Mouse (Mus musculus) telencephalon, adult 2 months (tissue): Measurements from ENCODE around the gene Kcnk2.

Experiments used
- DNase-seq: peaks from one replicate; pipeline ENCODE4 v3.0.0-alpha.2; 2011; ENCODE audit warnings: low read depth, low spot score

The Kcnk2 gene

DNA sequence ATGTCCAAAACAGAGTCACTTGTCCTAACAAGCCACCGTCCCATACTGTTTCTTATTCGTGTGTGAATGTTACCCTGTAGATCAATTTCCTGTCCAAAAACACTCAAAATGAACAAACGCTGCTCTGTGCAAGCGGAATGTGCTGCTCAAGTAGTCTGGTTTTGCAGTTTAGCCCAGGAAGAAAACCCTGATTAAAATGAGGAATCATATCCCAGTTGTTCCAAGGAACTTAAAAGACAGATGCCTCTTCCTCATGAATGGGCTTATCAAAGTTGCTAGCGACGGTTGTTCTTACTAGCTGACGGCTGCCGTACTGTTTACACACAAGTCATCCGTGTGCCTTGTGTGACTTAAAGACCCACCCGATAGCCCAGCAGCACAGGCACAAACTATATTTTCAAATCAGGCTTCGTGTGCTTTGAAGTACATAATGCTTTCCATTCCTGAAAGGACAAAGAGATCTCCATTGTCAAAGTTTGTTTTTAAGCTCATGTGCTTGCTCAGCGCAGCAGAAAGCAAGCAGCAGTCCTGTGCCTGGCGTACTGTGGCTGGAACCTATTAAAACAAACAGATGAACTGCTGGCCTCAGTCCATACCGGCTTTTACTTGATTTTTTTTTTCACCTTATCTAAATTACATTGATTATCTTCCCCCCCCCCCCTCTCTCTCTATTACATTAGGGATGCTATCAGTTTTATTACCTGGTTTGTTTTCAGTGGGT lies at the start of gene Kcnk2:
Kcnk2 (minus strand) TSS at position 51 of the 721 bp plus-strand sequence.
- no peak for DNase-seq

DNA sequence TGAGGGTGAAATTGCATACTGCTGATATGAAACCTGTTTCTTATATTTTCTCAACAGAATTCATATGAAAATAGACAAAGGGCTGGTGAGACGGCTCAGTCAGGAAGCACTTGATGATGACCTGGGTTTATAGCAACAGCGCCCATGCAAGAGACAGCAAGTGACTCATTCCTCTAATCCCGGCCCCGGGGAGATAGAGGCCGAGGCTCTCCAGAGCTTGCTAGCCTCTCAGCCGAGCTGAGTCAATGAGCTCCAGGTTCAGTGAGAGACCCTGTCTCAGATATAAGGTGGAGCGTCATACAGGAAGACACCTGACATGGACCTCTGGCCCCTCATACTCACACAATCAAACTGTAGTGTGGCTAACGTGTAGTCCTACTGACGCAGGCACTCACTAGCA lies 38.7 kb upstream of the Kcnk2 start:
- no peak for DNase-seq

DNA sequence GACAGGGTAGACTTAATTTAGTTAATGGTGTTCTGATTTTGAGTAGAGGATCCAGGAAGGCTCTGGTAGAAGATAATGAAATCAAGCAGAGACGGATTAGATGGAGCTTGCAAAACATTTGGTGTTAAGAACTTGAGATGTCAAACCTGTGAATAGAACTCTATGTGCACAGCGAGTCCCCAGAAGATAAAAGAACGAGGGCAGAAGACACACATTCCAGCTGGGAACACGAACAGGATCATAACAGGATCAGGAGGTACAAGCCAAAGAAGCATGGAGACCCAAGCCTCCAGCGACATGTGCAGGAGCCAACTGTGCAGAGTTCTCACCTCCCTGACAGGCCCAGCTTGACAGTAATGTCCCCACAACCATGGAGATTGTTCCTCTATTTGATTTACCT lies 35.1 kb upstream of the Kcnk2 start:
- DNase-seq, result no peak

DNA sequence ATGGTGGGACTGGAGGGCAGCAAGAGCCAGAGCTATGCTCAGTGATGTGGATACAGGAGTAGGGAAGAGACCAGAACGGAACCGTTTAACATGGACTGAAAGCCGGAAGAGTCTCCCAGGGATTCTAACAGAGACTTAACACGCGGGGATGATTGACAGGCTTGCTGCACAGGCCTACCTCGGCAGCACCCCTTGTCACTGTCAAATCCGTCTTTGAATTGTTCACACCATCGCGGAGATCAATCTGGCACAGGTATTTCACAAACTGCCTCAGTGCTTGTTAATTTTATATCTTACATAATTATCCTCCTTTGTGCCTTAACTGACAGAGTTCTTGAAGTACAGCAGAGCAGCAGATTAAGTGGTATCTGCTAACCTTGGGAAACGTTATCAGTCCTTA lies 33.4 kb upstream of the Kcnk2 start:
- DNase-seq, result no peak

DNA sequence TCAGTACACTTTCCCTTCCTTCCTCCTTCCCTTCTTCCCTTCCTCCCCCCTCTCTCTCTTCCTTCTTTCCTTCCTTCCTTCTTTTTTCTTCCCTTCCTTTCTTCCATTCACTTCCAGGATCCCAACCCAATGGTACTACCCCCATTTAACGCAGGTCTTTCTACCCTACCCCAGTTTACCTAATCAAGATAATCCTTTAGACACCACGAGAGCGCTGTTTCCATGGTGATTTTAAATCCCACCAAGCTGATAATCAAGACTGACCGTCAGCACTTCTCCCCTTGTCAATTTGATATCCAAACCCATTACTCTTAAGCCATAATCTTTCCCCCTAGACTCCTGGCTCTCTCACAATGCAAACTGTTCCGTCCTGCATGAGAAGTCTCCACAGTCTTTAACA lies 29.4 kb upstream of the Kcnk2 start:
- DNase-seq, result no peak

DNA sequence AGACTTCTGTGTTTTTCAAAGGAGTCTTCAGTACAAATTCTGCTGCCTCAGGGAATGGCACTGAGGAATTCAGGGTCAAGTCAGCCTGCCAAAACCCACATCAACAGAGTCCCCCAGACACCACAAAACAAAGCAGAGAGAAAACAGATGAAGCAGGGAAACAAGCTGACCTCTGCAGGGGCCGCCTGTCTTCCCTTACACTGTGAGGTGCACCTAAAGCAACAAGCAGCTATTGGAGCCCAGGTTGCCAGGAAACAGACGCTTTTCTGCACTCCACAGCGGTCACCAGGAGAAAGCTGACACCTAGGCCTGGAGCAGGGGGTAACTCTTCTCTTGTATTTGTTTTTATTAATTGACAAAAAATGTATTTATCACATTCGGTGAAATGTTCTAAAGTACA lies 28.5 kb upstream of the Kcnk2 start:
- DNase-seq, result no peak

DNA sequence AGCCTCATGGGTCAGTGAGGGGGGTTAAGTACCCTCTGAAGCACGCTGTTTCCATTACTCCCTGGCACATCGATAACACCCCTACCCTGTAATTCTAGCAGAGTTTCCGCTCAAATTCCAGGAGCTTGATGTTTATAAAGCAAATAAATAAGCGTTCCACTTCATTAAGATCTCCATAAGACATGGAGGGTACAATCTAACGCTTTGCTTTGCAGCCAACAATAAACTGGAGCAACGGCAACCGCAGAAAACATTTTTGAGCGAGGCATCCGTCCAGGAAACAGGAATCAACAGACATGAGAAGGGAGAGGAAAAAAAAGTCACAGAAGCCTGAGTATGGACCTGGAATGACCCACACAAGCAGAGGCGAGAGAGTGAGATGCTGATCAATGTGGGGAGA lies 27.5 kb upstream of the Kcnk2 start:
- no peak for DNase-seq

DNA sequence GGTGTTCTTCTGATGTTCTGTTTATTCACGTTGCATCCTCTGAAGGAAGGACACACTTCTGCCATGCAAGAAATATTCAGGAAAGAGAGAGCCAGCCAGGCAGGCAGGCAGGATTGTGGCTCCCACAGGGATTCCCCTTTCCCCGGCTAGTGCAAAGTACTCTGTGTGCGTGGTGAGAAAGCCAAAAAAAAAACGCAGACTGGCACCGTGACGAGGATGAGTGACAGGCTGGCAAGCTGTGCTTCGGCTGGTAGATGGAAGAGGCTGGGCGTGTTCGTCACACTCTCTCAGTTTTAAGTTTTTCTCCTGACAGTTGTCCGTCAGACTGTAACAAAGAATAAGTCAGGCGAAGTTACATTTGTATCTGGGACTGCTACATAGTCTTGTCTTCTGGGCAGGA lies 24.2 kb upstream of the Kcnk2 start:
- no peak for DNase-seq

DNA sequence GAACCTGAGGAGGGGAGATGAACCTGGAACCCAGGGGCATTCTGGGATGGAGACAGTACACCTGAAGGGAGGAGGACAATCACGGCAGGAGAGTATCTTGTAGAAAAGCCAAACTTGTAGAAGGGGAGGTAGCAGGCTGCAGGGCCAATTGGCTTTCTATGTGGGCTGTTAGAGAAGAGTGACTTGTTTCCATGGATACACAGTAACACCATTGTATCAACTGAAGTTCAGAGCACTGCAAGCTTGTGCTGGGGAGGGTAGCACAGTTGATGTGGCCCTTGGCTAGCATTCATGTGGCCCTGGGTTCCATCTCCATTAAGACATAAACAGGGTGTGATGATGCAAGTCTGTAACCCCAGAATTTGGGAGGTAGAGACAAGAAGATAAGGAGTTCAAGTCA lies 17.8 kb upstream of the Kcnk2 start:
- DNase-seq, result no peak

DNA sequence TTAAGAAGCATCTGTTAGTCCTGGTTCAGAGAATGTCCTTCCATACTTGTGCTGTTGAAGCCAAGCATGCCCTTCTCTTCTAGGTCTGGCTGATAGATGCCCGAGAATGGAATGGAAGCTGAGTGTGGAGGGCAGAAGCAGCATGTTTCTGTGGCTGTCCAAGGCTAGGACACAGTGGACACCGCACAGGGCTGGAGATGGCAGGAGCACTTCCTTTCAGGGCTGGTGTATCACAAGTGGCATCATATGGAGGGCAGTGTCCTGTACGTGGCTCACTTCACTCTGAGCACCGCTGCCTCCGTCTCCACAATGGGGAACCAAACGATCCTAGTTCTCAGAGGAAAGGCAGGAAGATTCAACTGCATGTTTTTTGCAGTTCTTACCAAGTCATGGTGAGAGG lies 7.8 kb upstream of the Kcnk2 start:
- no peak for DNase-seq

DNA sequence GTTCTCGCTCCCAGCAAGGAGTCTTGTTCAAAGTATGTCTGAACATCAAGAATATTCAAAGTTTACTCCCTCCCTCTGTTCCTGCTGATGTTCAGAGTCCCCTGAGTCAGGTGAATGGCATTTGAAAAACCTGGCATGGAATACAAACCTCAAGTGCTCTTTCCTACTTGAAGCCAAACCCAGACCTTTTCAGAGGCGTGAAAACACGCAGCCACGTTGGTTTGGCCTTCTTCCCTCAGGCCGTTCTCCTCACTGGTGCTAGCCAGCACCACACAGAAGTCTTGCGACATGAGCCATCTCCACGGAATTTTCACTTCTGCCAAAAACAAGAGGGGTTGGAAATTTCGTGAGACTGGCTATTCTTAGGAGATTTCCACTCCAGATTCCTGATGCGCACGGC lies 3.1 kb upstream of the Kcnk2 start:
- DNase-seq, result no peak

DNA sequence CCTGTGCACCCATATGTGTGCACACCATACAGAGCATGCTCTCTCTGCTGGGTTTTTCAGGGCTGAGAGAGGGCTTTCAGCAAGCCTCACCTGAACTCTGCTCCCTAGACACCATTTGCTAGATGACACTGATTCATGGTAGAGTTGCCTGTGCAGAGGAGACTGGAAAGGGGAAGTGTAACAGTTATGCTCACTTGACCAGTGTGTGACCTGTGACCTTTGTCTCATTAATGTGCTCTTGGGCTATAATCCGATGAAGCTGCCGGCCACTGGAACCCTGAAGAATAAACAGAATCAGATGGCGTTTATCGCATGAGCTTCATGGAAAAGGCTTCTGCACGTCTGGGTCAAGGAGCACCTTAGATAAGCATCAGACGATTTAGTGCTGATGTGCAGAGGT lies 1.5 kb upstream of the Kcnk2 start:
- DNase-seq, result no peak

DNA sequence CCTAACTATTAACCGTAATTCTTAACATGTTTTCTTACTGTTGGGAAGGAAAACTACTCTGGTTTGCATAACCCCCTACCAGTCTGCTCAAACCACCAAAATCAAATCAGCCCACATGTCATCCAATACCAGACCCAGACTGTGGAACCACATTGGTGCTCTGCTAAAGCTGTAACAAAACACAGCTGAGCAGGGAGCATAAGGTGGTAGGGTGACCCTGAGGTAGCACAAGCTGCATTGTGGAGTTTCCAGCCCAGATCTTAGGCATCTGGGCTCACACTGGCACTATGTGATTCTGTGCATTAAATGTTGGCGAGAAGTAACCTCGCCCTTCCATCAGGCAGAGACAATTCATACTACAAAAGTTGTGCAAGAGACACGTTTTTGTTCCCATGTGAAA lies 1.1 kb upstream of the Kcnk2 start:
- no peak for DNase-seq

DNA sequence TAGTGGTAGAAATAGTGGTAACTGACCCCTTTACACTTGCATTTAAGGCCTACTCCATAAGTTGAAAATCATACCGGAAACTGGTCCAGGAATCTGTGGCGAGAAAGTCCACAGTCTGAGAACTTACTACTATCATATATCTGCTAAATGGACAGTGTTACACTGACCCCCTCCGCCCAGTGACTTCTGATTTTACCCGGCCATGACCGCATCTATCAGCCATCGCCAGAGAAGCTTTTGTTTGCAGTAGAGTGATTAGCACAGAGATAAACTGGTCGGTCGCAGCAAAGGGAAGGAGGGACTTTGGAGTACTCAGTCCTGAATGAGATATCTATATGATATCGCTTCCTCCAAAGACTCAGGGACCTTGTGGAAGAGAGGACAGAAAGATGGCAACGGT lies 15.2 kb downstream of the Kcnk2 start:
- DNase-seq, result no peak

DNA sequence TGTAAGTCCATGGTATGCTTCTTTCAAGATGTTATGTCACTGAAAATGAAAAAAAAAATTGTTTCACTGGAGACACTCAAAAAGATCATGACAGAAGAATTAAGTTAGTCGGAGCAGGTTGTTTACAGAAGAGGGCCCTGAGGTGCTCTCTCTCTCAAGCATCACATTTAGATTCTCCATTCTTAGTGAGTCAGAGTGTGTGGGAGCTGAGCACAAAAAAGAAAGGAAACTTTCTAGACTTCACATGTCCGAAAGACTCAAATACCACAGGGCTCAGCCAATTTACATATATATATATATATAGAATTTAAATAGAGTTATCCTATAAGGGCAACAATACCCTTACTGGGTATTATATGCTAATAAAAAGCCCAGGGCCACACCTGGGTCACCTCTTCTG lies 15.9 kb downstream of the Kcnk2 start:
- no peak for DNase-seq

DNA sequence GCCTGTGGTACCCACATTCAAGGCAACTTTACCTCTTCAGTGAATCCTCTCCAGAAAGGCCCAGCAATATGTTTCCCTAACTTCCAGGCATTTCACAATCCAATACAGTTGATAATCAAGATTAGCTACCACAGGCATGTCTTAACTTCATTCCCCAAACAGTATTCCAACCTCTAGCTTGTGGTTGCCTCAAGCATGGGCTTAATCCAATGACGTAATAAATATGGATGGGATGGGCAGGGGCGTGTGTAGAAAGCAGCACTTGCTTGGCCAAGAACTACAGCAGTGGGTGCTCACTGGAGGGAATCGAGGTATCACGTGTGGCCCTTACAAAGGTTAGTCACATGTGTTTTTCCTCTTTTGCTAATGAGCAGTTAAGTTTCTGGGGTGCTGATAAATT lies 34.4 kb downstream of the Kcnk2 start:
- DNase-seq, result no peak

DNA sequence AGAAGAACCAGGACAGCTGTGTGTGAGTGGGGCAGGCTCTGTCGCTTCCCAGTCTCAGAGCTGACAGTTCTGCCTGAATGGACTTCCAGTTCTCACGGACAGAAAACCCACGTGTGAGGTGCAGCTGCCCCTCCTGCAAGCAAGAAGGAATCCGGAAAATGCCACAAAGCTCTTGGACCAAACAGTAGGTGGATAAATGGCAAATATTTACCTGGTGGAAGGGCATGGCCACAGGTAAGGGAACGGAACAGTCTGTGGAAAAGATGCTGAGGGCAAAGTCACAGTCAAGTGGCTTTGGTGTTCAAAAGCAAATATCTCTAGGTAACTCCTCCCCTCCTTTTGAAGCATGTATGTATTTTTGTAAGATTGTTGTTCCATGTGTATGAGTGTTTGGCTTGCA lies 37.9 kb downstream of the Kcnk2 start:
- no peak for DNase-seq

DNA sequence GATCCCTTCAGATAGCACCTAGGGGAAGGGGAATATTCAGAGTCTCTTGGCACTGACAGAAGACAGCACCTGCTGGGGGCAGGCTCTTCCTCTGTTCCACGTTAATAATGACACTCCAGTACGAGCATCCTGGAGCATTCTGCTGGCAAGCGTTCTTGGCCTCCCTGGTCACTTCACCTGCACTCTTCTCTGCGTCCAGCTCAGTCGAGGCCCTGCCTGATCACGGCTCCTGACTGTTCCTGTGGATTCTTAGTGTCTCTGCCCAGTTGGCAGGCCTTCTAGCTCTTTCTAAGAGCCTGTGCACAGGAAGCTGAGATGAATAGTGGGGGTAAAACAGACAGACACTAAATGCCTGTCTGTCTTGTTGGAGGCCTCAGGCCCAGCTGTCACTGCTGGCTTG lies 39.5 kb downstream of the Kcnk2 start:
- DNase-seq, result no peak

DNA sequence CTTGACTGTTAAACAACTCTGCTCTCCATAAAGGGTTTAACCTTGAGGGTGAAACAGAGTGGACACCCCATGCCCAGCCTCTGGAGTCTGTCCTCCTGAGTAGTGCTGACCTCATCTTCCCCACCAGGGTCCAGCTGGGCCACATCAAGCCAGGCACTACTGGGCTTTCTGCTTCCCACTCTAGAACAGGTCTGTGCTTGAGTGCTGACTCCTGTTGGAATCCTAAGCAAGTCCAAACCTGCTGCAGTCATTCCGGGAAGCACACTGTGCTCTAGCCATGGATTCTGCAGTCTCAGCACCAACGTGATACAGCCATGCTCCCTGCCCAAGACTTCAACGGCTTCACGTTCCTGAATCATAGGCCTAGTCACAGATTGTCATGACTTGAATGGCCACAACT lies 42.4 kb downstream of the Kcnk2 start:
- no peak for DNase-seq

DNA sequence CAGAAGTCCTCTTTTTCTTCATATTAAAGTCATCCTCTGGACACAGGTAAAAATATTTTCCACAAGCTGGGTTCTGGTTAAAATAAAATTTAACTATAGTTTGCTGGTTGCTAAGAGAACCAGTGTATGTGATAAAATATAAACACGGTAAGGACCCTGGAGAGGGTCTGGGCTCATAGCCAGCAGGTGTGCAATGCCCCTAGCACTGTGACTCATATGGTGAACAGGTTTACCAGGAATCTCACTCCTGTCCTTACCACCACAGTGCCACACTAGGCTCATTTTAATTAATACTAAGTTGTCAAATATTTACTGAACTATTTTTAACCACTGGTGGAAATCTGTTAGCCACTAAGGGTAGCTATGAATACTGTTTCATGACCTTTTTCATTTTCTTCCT lies 48.2 kb downstream of the Kcnk2 start:
- DNase-seq, result no peak

DNA sequence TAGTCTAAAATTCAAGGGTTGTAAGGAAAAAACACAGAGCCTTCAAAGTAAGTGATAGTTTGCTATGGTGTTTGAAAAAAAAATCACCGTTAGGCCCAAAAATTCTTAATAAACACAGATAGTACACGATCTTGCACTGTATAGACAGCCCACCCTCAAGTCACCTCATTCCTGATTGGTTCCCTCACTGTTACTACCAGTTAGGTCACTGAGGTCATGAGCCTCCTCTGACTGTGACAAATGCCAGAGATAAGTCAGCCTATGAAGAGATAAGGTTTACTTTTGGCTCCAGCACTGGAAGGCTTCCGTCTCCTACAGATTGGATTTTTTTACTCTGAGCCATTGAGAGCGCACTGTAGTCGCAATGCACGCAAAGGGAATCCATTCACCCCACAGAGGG lies 50.3 kb downstream of the Kcnk2 start:
- DNase-seq, result no peak

DNA sequence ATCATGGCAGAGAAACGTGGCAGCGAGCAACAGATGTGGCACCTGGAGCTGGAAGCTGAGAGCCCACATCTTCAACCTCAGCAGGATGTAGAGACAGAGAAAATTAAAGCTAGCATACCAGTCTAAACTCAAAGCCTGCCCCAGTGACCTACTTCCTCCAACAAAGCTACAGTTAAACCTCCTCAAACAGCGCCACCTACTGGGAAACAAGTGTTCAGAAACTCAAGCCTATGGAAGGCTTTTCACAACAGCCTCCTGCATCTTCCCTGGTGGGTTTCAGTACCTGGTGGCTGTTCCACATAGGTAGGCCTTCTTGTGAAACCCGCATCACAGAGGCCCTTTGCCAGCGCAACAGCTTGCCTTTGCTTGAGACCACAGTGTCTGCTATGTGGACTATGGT lies 52.9 kb downstream of the Kcnk2 start:
- no peak for DNase-seq

DNA sequence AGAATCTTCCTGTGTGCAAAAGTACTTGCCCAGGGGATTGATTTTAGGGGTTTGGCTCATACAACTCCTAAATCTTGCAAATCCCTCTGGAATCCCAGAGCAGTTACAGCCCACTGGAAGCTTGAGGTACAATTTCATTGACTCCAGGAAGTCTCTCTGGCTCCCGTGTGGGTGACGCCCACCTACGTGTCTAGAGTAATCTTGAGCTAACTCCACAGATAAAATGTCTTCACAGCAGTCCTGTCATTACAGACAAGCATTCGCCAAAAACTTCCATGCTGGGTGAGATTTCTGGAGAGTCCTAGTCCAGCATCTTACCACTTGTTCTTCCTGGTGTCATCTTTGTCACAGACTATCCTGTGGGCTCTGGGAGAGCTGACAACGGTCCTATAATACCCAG lies 56.9 kb downstream of the Kcnk2 start:
- no peak for DNase-seq
